Mouse (Mus musculus) G1E (cell line): ENCODE measurements around the gene Shisa4.

Experiments
- CTCF ChIP-seq: IDR thresholded peaks from 2 replicates; pipeline ENCODE4 v1.5.1; 2012; ENCODE audit warnings: low read depth, low read length, inconsistent platforms, mixed read lengths
- GATA1 ChIP-seq: IDR thresholded peaks from 2 replicates; pipeline ENCODE4 v1.6.1; 2012; ENCODE audit warnings: borderline replicate concordance, low read length, inconsistent platforms, mixed read lengths
- GATA2 ChIP-seq: IDR thresholded peaks from 2 replicates; pipeline ENCODE4 v1.6.1; 2012; ENCODE audit warnings: low read depth, low read length, inconsistent platforms, borderline replicate concordance
- POLR2AphosphoS5 ChIP-seq: IDR thresholded peaks from 2 replicates; pipeline ENCODE4 v1.6.1; 2012; ENCODE audit warnings: low read depth, low read length, inconsistent platforms; ENCODE audit not compliant: insufficient replicate concordance
- TAL1 ChIP-seq: conservative IDR thresholded peaks from 2 replicates; pipeline ENCODE4 v1.6.1; 2012; ENCODE audit warnings: low read depth, low read length, inconsistent platforms, mixed read lengths

DNA sequence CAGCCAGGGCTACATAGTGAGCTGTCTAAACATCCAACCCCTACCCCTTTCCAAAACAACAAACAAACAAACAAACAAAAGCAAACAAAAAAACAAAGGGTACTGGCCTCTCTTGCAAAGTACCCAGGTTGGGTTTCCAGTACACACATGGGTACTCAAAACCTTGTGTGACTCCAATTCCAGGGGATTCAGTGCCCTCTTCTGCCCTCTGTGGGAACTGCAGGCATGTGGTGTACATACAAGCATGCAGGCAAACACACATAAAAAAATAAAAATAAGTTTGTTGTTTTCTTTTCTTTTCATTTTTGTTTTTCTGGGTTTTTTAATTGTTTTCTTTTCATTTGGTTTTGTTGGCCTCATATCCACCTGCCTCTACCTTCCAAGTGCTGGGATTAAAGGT is 12.9 kb downstream of the Shisa4 start:
- TF ChIP-seq CTCF = no peak
- no peak for TF ChIP-seq GATA1
- TF ChIP-seq TAL1 = no peak
- no peak for TF ChIP-seq POLR2AphosphoS5
- TF ChIP-seq GATA2 = no peak
